Mouse (Mus musculus): ENCODE measurements at regions not wholly inside any gene's neighbourhood (a gene's known extent, or its start where the extent isn't known, plus 50 kb on each side); places are given as distances from the start of the nearest gene placed in this dataset.

DNA sequence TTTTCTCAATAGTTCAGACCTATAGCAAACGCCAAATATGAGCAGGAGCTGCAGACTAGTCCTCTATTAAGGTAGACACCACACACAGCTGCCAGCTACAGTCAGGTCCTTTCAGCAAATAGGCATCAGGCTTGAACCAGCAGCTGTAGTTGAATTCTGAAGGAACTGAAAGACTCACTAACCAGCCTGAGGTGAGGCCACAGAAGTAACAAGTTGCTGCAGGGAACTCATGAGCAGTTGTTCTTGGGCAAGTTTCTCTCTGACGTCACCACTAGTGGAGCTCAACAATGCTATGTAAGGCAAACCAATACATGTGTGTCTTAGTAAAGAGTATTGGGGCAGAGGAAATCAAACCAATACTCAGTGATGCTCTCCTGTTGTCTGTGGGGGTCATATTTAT, 91.5 kb upstream of the Hgf start:
- Histone ChIP-seq H3K79me2 (replicated peaks; ENCODE audit: control insufficient read depth, extremely low read depth, insufficient read depth, poor library complexity, severe bottlenecking) (no peaks in the 10 kb centered on the region), H3K4me3 (replicated peaks in 1 of 3; ENCODE audit: low read depth in 2 of 3, low read length in 2 of 3, poor library complexity in 1 of 3) (no peak overlapping the region), H3K27ac (ENCODE audit: insufficient read depth, low read depth) (no peak overlapping the region), H3K9me3 (replicated peaks; ENCODE audit: low read length) (peaks cover 11% of the 10 kb centered on the region), H3K4me1 (ENCODE audit: control insufficient read depth in 1 of 2, insufficient read depth in 2 of 2) (no peaks in the 10 kb centered on the region), H3K9ac (ENCODE audit: insufficient read depth, low read depth) (no peak overlapping the region), H3K36me3 (replicated peaks in 1 of 2; ENCODE audit: control insufficient read depth in 1 of 2, insufficient read depth in 1 of 2, low read length in 1 of 2) (no peaks in the 10 kb centered on the region), H3K4me2 (ENCODE audit: insufficient read depth, low read depth, poor library complexity, severe bottlenecking) (no peak overlapping the region), H3K27me3 (replicated peaks) (no peaks in the 10 kb centered on the region)
- dilution Hi-C loops (cut with MboI; ENCODE audit: extremely low pct_ligation_motif_present, extremely low pct_unique_long_range_greater_than_20kb, low sequenced_read_pairs), result no loop called here
- TF ChIP-seq RCOR1 (conservative IDR thresholded peaks at IDR 0.05; ENCODE audit: low read depth, low read length) (no peak), CTCF (conservative IDR thresholded peaks at IDR 0.05 in 1 of 2, IDR thresholded peaks at IDR 0.05 in 1 of 2; ENCODE audit: low read depth in 2 of 2, low read length in 2 of 2) (no peak), MYC (IDR thresholded peaks at IDR 0.05; ENCODE audit: low read depth, low read length) (no peak), PAX5 (IDR thresholded peaks at IDR 0.05; ENCODE audit: low read length) (no peak), USF2 (conservative IDR thresholded peaks at IDR 0.05; ENCODE audit: low read depth, low read length) (no peak), UBTF (IDR thresholded peaks at IDR 0.05; ENCODE audit: low read depth, low read length) (no peak), JUND (conservative IDR thresholded peaks at IDR 0.05; ENCODE audit: low read depth, low read length) (no peak), IRF4 (IDR thresholded peaks at IDR 0.05; ENCODE audit: low read depth, low read length) (no peak), NELFE (IDR thresholded peaks at IDR 0.05; ENCODE audit: low read depth, low read length) (no peak), RAD21 (IDR thresholded peaks at IDR 0.05; ENCODE audit: low read depth, low read length) (no peak), POLR2AphosphoS2 (IDR thresholded peaks at IDR 0.05; ENCODE audit: low read depth, low read length) (no peak), MAFK (IDR thresholded peaks at IDR 0.05; ENCODE audit: insufficient replicate concordance, low read length) (no peak), E2F4 (IDR thresholded peaks at IDR 0.05; ENCODE audit: insufficient replicate concordance, low read depth, low read length) (no peak), SMC3 (IDR thresholded peaks at IDR 0.05; ENCODE audit: low read depth, low read length) (no peak)
- in situ Hi-C loops (cut with MboI; ENCODE audit: low pct_ligation_motif_present, low pct_unique_long_range_greater_than_20kb, low sequenced_read_pairs), result no loop called here
- no peak for DNase-seq (ENCODE audit: extremely low read depth)

DNA sequence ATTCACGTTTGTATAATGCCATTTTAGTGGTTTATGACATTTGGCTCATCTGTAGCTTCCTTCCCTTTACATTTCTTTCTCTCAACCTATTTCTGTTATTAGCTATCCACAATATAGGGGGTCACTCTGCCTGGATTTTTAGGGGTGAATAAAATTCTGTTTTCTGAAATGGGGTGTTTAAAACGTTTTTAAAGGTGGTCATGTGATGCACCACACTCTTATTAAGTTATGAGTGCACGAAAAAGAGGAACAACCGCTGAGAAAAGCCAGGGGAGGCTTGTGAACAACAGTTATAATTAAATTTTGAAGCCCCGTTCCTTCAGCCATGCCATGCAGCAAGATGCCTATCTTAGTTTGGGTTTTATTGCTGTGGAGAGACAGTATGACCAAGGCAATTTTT, 87.0 kb upstream of the Hgf start:
- DNase-seq (ENCODE audit: extremely low read depth), result no peak
- in situ Hi-C loops (cut with MboI; ENCODE audit: low pct_ligation_motif_present, low pct_unique_long_range_greater_than_20kb, low sequenced_read_pairs), result no loop called here
- no peak overlapping the region for H3K27ac ChIP-seq (ENCODE audit: insufficient read depth, low read depth)

More for the DNA sequence above, 87.0 kb upstream of the Hgf start:
- Histone ChIP-seq H3K9me3 (replicated peaks; ENCODE audit: low read length) (peaks cover 6% of the 10 kb centered on the region), H3K4me3 (replicated peaks in 1 of 3; ENCODE audit: low read depth in 2 of 3, low read length in 2 of 3, poor library complexity in 1 of 3) (no peak overlapping the region), H3K9ac (ENCODE audit: insufficient read depth, low read depth) (no peak overlapping the region), H3K27me3 (replicated peaks) (no peaks in the 10 kb centered on the region), H3K79me2 (replicated peaks; ENCODE audit: control insufficient read depth, extremely low read depth, insufficient read depth, poor library complexity, severe bottlenecking) (no peaks in the 10 kb centered on the region), H3K4me1 (ENCODE audit: control insufficient read depth in 1 of 2, insufficient read depth in 2 of 2) (peaks cover 0 to 7% of the 10 kb centered on the region in 2 experiments; a peak in 2 of 4 replicates), H3K36me3 (replicated peaks in 1 of 2; ENCODE audit: control insufficient read depth in 1 of 2, insufficient read depth in 1 of 2, low read length in 1 of 2) (no peaks in the 10 kb centered on the region), H3K4me2 (ENCODE audit: insufficient read depth, low read depth, poor library complexity, severe bottlenecking) (no peak overlapping the region)
- no peak for TF ChIP-seq NRF1 (IDR thresholded peaks at IDR 0.05; ENCODE audit: low read depth, low read length)
- TF ChIP-seq MYC (IDR thresholded peaks at IDR 0.05; ENCODE audit: low read depth, low read length), result no peak
- TF ChIP-seq GABPA (IDR thresholded peaks at IDR 0.05; ENCODE audit: insufficient replicate concordance, low read depth, low read length), result no peak
- no peak for TF ChIP-seq CHD2 (IDR thresholded peaks at IDR 0.05; ENCODE audit: low read length)
- TF ChIP-seq ZKSCAN1 (IDR thresholded peaks at IDR 0.05; ENCODE audit: borderline replicate concordance, low read depth, low read length), result no peak
- TF ChIP-seq TBP (conservative IDR thresholded peaks at IDR 0.05; ENCODE audit: low read depth, low read length), result no peak
- dilution Hi-C loops (cut with MboI; ENCODE audit: extremely low pct_ligation_motif_present, extremely low pct_unique_long_range_greater_than_20kb, low sequenced_read_pairs), result no loop called here
